Mouse (Mus musculus) bone marrow, adult 2 months (tissue): Measurements from ENCODE around the gene Armt1. TPM values are rescaled to one million over a fixed set of nuclear protein-coding genes. Genes with fewer than 3 reads are reported as not detected.

Source experiments
- H3K27ac ChIP-seq: fragments of 200-500 bp; 2 replicates; pipeline ENCODE4 v1.5.1; 2012; ENCODE audit warnings: low read depth, mild to moderate bottlenecking, control low read depth, inconsistent platforms, low read length; ENCODE audit not compliant: control insufficient read depth, poor library complexity, insufficient read depth
- H3K4me1 ChIP-seq: fragments of 200-500 bp; 2 replicates; pipeline ENCODE4 v1.6.1; 2011; ENCODE audit warnings: low read length; ENCODE audit not compliant: control insufficient read depth, insufficient read depth
- H3K4me3 ChIP-seq: fragments of 200-500 bp; replicated peaks from 2 replicates; pipeline ENCODE3; 2011; ENCODE audit warnings: mild to moderate bottlenecking, low read depth, low read length, control low read depth; ENCODE audit not compliant: control insufficient read depth
- CTCF ChIP-seq: fragments of 200-500 bp; IDR thresholded peaks from 2 replicates; pipeline ENCODE4 v1.5.1; 2011; ENCODE audit warnings: low read length, control low read depth; ENCODE audit not compliant: control insufficient read depth, insufficient read depth
- POLR2A ChIP-seq: fragments of 200-500 bp; IDR thresholded peaks from 2 replicates; pipeline ENCODE4 v1.6.1; 2011; ENCODE audit warnings: low read depth, mild to moderate bottlenecking, control low read depth, low read length, borderline replicate concordance; ENCODE audit not compliant: control insufficient read depth
- WGBS: fragments of 180-500 bp; shearing (Covaris S2); methylation state at CpG from one replicate; pipeline ENCODE4 v1.1.7; 2018; 5-methylcytosine and 5-hydroxymethylcytosine counted together
- polyA plus RNA-seq: library from polyadenylated mRNA; stranded (reverse); fragments of >200 nt; gene quantifications from 2 replicates; pipeline ENCODE4 v1.2.4, GENCODE M21; 2011; ENCODE audit warnings: low replicate concordance; ENCODE audit not compliant: missing spikeins, insufficient read depth, insufficient read length

Armt1 gene
- polyA plus RNA-seq = 10.0 and 29.6 TPM in 2 replicates

DNA sequence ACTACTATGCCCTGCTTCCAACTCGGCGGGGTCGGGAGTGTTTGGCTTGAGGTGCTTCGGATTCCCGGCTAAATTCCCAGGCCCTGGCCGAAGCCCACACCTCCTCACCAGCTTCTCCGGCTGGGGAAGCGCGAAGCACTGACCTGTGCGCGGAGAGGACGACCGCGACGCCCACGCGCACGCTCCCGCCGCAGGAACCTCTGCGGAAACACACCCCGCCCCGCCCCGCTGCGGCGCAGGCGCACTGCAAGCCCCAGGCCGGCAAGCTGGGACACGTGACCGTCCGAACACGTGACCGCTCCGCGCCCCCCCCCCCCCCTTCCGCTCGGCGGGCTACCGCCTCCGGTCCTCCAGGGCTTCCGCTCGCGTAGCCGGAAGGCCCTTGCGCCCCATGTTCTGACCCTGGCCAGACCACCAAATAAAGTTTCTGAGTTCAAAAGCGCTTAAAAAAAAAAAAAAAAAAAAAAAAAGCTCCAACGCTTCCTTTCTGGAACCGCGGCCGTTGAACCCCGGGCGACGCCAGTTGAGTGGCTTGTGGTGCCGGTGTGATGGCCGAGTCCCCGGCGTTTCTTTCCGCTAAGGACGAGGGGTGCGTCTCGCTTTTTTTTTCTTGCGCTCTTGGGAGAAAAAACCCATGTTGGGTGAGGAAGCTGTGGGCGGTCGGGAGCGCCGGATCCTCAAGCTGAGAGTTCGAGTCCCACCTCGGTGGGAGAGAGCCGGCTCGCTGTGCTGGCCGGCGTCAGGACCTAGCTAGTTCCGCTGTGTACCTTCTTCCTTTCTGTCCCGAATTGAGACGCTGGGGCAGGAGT lies at the start of gene Armt1, which contains the start of gene Rmnd1:
Armt1 (plus strand) TSS at position 345 of the 809 bp plus-strand sequence.
Rmnd1 (minus strand) TSS at position 266 of the 809 bp plus-strand sequence.
- under 1% methylated on average over 75 of the region's 75 CpGs for WGBS
- TF ChIP-seq POLR2A (peak; percentile 87; the same call in 1 of the 2 replicates), CTCF (no peak)
- Histone ChIP-seq H3K4me1 (peaks cover 1% of the 10 kb centered on the region; the same call in 1 of the 2 replicates), H3K4me3 (peak within 1 kb of the TSS; percentile 86), H3K27ac (peak within 1 kb of the TSS; percentile 97)

DNA sequence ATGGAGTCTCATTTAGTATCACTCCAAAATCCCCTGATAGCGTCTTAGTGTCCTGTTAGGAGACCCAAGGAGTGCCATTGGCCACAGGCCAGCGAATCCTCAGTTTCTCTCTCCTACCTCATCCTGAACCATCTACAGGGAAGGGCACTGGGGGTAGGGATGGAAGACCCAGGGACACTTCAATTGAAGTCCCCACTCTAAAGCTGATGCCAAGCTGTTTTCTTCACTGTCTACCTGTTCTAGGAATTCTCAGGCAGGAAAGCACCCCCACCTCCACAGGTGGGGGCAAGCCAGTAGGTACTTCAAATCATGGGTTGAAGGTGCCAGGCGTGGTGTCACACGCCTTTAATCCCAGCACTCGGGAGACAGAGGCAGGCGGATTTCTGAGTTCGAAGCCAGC lies 48.0 kb upstream of the Armt1 start:
- H3K27ac ChIP-seq = no peak overlapping the region
- no peak for TF ChIP-seq CTCF
- no peak for TF ChIP-seq POLR2A
- peaks cover 4% of the 10 kb centered on the region; the same call in 1 of the 2 replicates for H3K4me1 ChIP-seq
- no peak overlapping the region for H3K4me3 ChIP-seq
- WGBS = 87% methylated on average over 7 of the region's 7 CpGs

DNA sequence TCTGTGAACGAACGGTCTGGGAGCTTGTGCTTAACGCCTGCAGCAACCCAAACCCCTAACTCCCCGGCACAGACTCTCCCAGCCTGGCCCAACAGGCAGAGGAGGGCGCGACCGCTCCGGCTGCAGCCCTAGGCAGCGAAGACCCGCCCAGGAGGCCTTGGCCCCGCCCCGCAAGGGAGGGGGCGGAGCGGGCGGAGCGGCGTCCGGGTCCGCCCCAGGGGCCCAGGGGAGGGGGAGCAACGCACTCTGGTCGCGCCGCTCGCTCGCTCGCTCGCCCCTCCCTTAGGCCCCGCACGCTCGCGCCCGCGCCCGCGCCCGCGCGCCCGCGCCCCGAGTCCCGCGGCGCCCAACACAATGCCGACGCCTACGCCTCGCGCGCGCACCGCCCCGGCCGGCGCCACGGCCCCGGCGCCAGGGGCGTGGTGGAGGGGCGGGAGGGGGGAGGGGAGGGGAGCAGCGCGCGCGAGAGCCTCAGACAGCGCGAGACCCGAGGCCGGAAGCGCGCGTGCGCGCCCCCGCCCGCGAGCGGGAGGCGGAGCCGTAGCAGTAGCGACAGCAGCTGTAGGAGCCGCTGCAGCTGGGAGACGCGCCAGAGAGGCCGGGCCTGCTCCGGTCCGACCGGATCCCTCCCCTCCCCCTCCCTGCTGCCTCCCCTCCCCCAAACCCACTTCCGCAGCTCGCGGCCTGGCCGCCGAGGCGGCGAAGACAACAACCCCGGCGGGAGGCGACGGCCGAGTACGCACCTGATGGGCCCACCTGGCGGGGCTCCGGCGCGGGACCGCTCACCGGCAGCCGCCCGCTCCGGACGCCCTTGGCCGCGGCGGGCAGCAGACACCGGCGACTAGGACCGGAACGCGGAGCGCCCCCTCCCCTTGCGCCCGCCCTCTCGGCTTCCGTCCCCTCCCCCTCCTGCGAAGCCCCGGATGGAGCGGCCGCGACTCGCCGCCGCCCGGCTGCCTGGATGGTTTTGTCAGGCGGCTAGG lies 45.4 kb upstream of the Armt1 start:
- peak overlapping the region; percentile 100 for H3K27ac ChIP-seq
- under 1% methylated on average over 102 of the region's 133 CpGs for WGBS
- peaks cover 9% of the 10 kb centered on the region for H3K4me1 ChIP-seq
- H3K4me3 ChIP-seq = peak overlapping the region; percentile 92
- TF ChIP-seq POLR2A = peak; percentile 94
- TF ChIP-seq CTCF = no peak

DNA sequence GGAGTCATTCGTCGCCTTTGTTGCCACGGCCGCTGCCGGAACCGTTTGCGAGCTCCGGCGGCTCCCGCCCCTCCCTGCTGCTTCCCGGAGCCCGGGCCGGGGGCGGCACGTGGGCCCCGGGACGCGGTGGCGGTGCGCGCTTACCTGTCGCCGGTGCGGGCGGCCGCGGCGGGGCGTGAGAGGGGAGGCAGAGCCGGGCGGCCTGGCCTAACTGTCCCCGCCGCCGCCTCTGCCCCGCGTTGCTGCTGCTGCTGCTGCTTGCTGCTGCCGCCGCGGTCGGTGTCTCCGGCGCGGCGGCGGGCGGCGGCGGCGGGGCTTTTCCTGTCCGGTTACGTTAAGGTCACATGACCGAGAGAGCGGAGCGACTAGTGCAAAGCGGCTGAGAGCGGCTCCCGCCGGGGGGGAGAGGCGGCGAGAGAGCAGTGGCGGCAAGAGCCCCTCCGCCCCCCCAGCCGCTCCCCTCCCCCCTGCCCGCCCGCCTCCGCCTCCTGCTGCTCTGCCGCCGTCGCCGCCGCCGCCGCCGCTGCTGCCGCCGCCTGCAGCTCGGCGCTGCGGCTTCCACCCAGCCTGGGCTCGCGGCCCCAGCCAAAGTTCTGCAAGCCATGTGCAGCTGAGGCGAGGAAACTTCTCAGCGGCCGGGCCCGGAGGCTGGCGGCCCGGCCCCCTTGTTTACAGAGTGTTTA lies 44.4 kb upstream of the Armt1 start, which contains the start of gene Zbtb2:
Zbtb2 (minus strand) TSS at position 408 of the 683 bp plus-strand sequence.
- Histone ChIP-seq H3K4me3 (peak within 1 kb of the TSS; percentile 79), H3K27ac (peak within 1 kb of the TSS; percentile 100), H3K4me1 (peaks cover 9% of the 10 kb centered on the region)
- WGBS = under 1% methylated on average over 76 of the region's 87 CpGs
- TF ChIP-seq POLR2A (no peak), CTCF (no peak)

DNA sequence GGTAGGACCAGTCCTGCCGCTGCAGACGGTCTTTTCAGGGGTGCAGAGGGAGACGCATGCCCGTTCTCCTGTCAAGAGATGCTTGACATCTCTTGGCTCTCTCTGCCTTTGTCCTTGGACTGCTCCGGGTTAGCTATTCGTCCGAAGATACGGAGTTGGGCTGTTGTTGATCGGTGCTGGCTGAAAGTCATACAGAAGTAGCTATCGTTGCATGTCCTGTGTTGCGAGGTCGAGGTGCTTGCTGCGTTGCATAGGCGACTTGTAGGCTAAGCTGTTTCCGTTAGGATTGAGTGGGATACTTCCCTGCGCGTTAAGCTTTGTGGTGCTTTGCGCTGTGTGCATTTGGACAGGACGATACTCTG lies 43.9 kb upstream of the Armt1 start:
- peak overlapping the region; percentile 100 for H3K27ac ChIP-seq
- no peak for TF ChIP-seq POLR2A
- TF ChIP-seq CTCF = no peak
- peak overlapping the region; percentile 69 for H3K4me3 ChIP-seq
- WGBS = under 1% methylated on average over 19 of the region's 19 CpGs
- H3K4me1 ChIP-seq = peaks cover 7% of the 10 kb centered on the region

DNA sequence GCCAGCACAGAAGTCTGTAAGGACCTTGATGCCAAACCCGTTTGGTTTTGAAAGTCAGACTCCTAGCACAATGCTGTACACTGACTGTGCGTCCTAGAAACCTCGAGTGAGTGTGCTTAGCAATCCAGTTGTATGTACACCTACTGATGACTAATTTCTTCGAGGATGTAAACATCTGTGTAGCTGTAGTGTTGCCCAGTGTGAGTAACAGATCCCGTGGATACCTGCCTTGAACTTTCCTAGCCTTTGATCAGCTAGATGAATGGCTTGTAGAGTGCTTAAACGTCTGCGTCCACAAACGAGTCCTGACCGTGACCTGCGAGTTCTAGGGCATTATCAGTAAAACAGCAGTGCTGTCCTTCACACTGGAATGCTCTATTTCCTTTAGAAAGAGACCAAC lies 43.2 kb upstream of the Armt1 start:
- Histone ChIP-seq H3K27ac (no peak overlapping the region), H3K4me3 (peak overlapping the region; percentile 41), H3K4me1 (peaks cover 7% of the 10 kb centered on the region)
- no peak for TF ChIP-seq POLR2A
- TF ChIP-seq CTCF = no peak
- WGBS = 20% methylated on average over 10 of the region's 10 CpGs

DNA sequence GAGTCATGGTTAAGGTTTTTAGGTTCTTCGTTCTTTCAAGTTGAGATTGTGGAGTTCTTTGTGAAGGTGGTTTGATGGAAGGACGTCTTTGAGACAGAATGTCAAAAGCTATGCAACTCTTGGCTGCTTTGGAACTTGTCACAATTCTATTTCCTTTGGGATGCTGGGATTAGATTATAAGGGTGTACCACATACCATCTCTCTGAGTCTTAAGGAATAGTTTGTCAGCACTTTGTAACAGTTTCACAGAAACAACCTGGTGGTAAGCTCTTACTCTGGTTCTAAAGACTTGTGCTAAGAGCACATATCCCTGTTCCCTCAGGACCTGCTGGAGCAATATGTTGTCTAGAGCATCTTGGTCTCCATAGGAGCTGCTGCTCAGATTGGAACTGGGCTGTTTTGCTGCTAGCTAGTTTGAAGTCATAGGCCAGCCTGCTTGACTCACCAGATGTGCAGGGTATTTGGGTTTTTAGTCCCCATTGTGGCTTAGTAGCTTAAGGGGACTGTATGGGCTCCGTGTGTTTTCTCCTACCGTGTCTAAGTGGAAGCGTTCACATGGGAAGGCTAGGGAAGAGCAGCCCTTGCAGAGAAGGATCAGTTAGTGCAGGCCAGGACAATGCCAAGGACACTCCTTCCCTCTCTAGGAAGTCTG lies 42.7 kb upstream of the Armt1 start:
- no peak overlapping the region for H3K4me3 ChIP-seq
- TF ChIP-seq POLR2A (no peak), CTCF (no peak)
- H3K4me1 ChIP-seq = peaks cover 7% of the 10 kb centered on the region
- H3K27ac ChIP-seq = no peak overlapping the region
- 69% methylated on average over 5 of the region's 5 CpGs for WGBS

DNA sequence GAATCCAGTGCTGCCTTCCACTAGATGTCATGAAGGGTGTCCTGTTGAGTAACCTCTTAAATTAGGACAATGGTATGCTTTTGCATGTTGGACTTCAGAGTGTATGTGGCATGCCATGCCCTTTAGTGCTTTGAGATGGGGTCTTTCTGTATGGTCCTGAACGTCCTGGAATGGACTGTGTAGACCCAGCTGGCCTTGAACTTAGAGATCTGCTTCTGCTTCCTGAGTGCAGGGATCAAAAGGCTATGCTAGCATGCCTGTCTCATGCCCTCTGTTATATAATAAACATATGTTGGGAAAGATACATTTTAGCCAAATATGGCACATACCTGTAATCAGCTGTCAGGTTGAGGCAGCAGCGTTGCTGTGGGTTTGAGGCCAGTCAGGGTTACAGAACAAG lies 41.7 kb upstream of the Armt1 start:
- Histone ChIP-seq H3K4me1 (peaks cover 7% of the 10 kb centered on the region), H3K27ac (no peak overlapping the region), H3K4me3 (no peak overlapping the region)
- no peak for TF ChIP-seq POLR2A
- TF ChIP-seq CTCF = no peak
- WGBS = 49% methylated on average over 2 of the region's 2 CpGs
